Mouse (Mus musculus): ENCODE measurements around the gene Tada3.

The Tada3 gene

DNA sequence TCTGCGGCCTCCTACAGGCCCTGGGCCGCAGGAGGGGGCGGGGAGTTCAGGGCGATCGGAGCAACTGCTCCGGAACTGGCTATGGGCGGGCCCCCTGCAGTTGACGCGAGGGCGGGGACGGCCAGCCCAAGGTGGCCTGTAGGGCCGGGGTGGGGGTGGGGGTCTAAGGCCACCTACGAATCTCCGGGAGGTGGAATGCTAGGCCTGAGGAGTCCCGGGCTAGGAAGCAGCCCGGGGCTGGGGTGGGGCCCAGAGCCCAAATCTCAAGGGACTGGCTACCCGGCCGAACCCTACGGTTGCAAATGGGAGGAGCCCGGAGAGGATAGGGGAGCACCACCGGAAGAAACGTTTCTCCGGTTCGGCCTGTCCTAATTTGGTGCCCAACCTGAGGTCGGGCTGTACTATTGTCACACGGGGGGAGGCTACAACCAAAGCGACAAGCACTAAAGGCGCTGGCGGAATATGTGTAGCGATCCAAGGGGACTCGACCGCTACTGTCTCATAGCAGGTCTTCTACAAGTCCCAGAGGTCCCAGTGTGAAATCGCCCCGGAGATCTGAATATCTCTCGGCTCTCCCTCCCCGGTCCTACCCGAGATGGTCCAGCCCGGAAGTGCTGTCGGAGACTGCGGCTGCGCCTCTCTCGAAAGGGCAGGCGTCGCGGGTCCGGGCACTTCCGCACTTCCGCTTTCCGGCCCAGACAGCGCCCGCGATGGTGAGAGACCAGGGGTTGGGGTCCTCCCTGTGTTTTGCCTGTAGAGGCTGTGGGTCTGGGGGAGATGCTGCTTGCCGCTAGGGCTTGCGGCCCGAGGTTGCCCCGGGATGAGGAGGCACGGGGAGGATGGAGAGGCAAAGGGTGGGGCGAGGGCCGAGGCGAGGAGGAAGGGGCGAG is at the start of gene Tada3, which contains the start of gene Arpc4:
Tada3 (minus strand) TSS at position 388 of the 890 bp plus-strand sequence.
Arpc4 (plus strand) TSS at position 620 of the 890 bp plus-strand sequence.
- DNase-seq (ENCODE audit: low read depth in 1 of 2, low spot score in 2 of 2) = peak; percentile 82 to 89

DNA sequence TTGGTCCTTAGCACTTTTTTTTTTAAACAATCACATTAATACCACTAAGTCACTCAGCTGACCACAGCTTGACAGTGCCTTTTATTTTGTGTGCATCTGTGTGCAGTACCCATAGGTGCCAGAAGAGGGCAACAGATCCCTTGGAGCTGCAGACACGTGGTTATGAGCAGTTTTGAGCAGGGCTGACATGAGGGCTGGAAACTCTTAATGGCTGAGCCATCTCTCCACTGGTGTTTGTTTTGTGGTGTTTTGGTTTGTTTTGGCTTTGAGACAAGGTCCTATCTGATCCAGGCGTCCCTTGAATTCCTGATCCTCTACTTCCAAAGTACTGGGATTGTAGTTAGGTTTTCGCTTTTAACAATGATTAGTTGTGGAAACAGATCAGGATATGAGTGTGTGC is 49.7 kb upstream of the Tada3 start:
- peak in 1 of 2 experiments; percentile 65 for DNase-seq (ENCODE audit: low read depth in 1 of 2, low spot score in 2 of 2)

DNA sequence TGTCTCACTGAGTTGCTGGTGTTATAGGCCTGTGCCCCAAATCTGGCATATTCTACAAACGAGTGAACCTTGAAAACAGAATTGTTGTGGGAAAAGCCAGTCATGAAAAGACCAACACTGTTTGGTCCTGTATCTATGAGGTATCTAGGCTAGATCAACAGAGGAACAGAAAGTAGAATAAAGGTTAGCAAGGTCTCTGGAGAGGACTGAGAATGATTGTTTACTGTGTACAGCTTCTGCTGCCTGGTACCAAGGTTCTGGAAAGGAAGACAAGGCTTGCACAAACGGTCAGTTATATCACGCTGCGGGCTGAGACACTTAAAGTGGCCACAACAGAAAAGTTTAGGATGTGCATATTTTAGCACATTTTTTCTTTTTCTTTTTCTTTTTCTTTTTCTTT is 49.0 kb upstream of the Tada3 start:
- DNase-seq (ENCODE audit: low read depth in 1 of 2, low spot score in 2 of 2) = no peak

DNA sequence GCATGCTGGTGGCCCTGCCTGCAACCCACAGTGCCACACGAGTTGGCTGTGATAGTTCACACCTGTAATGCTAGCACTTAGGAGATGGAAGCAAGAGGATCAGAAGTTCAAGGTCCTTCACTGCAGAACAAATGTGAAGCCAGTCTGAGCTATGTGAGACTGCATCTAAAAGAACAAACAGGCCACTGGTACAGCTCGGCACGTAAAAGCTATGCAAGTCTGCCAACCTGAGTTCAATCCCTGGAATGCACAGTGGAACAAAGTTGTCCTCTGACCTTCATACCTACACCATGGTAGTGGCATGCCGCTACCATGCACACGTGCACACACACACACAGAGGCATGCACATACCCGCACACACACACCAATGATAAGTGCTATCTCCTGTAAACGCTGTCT is 46.5 kb upstream of the Tada3 start:
- DNase-seq (ENCODE audit: low read depth in 1 of 2, low spot score in 2 of 2) = no peak

DNA sequence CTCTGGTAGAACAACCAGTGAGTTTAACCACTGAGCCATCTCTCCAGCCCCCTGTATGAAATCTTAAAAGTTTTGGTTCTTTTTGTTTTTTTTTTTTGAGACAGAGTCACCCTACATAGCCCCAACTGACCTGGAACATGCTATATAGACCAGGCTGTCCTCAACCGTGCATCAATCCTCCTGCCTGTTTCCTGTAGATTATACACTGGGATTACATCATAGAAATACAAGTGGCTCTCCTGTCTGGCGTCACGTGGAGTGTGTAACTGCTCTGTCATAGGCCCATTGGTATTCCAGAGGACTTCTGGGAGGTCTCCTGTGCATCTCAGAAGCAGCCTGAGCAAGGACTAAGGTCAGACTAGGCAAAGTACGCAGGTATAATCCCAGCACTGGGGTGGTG is 45.3 kb upstream of the Tada3 start:
- no peak for DNase-seq (ENCODE audit: low read depth in 1 of 2, low spot score in 2 of 2)

DNA sequence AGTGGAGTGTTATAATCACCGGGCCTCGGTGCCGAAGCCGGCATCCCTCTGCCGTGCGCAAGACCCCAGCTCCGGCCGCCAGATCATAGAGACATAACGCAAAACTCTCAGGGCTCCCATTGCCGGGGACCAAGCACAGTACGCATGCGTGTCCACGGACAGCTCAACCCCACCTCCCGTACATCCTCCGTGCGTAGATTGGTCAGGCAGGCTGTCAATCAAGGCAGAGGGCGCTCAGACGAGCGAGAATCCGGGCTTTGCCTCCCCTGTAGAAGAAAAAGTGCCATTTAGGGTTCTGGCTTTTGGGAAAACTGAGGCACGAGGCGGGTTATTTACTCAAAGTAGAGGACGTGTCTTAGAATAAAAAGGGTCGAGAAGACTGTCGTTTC is 41.5 kb upstream of the Tada3 start, which contains the start of gene Rpusd3:
Rpusd3 (minus strand) TSS at position 142 of the 389 bp plus-strand sequence.
- DNase-seq (ENCODE audit: low read depth in 1 of 2, low spot score in 2 of 2) = peak; percentile 81 to 90

DNA sequence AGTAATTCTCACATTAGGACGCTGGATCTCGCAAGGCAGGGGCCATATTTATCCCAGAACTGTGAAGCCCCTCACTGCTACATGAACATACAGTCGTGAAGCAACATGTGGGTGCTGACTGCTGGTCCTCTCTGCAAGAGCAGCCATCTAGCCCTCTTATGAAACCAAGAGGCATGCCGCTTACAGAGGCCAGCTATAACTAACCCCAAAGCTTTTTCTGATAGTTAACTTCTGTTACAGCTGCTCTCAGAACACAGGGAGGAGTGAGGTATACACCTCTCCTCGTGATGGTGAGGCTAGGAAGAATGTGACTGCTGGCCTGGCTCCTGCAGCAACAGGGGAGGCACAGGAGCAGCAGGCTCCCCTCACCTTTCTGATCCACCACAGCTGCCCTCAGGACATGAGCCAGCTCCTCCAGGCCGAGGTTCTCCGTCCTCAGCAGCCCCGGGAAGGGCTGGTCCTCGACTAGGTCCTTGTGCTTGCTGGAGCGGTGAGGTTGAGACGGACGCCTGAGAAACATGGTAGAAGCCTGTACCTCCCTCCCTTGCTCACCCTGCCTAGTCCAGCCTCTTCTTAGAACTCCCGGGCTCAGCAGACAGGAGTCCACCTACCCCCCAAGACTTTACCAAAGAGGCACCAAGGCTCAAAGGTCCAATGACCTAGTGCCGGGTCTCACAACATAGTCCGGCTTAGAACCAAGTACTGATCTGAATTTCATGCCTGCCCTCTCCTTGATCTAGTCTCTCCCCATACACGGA is 40.9 kb upstream of the Tada3 start:
- DNase-seq (ENCODE audit: low read depth in 1 of 2, low spot score in 2 of 2) = no peak

DNA sequence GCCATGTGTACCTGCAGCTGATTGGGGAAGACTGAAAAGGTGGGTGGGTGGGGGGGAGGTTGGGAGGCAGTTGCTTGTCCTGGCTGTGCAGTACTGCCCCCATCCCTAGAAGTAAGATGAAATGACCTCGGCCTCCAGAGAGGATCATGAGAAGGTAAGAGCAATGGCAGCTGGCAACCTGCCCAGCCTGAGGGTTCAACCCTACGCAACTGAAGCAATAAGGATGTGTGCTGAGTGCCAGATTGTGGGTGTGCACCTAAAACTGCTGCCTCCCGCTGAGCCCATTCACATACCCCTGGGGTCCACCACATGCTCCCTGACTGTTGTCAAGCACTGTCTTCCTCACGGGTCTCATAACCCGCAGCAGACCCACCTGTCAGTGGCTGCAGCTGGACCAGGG is 38.7 kb upstream of the Tada3 start:
- no peak for DNase-seq (ENCODE audit: low read depth in 1 of 2, low spot score in 2 of 2)

DNA sequence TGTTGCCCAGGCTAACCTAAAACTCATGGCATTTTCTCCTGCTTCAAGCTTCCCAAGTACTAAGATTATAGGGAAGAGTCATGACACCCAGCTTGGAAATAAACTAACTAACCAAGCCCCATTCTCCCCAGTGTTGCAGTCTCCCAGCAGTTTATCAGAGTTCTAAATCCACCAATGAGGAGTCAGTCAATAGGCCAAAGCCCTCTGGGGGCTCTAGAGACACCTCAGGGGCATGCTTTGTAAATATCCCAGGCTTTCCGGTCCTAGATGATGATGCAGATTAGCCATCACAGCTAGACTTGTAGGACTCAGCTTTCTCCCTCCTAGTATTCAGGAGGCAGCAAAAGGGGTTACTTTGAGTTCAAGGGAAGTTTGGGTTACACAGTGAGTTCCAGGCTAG is 32.3 kb upstream of the Tada3 start:
- DNase-seq (ENCODE audit: low read depth in 1 of 2, low spot score in 2 of 2) = no peak

DNA sequence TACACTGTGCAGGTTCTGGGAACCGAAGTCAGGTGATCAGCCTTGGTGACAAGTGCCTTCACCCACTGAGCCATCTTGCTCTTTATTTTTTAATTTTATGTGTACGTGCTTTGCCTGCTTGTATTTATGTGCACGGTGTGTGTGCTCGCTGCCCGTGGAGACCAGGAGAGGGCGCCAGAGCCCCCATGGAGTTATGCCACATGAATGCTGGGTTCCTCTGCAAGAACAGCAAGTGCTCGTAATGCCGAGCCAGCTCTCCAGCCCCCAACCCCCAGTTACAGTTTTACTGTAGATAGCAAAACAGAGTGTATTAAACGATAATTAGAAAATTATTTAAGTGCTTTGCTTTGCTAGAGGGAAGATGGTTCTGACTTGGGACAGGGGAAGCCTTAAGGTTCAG is 29.0 kb upstream of the Tada3 start:
- no peak for DNase-seq (ENCODE audit: low read depth in 1 of 2, low spot score in 2 of 2)

DNA sequence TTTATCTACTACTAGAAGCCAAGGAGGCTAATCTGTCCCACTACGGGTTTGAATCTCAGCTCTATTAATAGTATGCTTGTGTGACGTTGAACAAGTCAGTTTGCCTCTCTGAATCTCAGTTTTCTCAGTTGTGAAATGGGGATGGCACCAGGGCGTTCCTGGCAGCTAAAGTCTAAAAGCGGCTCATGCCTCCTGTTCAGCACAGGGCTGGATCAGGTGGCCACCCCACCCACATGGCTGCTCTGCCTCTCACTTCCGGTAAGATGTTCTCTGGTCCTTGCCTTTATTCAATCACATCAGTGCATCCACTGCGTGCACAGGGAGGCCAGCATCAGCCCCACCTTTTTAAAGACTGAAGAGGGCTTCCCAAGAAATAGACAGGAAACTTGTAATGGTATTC is 27.8 kb upstream of the Tada3 start:
- DNase-seq (ENCODE audit: low read depth in 1 of 2, low spot score in 2 of 2) = no peak

DNA sequence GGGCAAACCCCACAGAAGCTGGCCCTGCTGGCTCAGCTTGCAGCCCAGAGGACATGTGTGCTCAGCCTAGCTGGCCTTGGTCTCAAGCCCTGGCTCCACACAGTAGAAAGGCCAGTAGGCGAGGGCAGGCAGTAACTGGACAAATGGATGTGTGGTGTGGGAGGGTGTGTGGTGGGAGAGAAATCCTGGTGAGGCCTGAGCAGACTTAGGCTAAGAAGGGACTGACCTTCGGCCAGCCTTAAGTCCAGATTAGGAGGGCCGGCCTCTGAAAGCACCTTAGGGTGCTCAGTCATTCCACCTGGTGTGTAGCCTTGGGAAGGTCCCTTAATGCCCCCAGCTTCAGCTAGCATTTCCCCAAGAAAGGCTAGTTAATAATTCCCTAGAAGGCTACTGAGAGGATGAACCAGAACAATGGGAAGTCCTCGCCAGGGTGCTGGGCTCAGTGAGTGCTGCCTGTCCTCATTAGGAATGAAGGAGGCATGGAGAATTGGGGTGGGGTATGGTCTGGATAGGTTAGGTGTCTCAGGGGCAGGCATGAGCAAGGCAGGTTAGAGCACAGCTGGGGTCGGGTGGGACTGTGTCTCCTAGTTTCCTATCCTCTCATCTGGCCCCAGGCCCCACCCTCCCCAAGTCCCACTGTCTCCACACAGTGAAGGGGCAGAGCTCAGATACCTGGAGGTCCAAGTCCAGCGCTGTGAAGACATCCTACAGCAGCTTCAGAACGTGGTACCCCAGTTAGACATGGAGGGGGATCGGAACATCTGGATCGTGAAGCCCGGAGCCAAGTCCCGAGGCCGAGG is 27.2 kb upstream of the Tada3 start:
- DNase-seq (ENCODE audit: low read depth in 1 of 2, low spot score in 2 of 2) = no peak

DNA sequence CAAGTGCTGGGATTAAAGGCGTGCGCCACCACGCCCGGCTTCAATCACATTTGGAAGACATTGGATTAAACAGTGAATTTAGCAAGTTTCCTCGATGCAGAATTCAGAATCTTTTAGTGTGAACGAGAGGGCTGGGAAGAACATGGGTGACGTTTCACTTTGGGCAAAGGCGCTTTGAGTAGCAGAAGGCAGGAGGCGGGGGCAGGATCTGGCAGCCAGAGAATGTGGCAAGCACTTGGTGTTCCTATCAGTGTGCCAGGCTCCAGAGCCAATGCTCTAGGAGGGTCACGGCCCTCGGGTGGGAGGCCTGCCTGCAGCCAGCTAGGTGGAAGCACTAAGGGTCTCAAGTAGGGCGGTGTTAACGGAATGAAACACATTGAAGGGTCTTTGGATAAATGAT is 24.4 kb upstream of the Tada3 start:
- DNase-seq (ENCODE audit: low read depth in 1 of 2, low spot score in 2 of 2) = no peak

DNA sequence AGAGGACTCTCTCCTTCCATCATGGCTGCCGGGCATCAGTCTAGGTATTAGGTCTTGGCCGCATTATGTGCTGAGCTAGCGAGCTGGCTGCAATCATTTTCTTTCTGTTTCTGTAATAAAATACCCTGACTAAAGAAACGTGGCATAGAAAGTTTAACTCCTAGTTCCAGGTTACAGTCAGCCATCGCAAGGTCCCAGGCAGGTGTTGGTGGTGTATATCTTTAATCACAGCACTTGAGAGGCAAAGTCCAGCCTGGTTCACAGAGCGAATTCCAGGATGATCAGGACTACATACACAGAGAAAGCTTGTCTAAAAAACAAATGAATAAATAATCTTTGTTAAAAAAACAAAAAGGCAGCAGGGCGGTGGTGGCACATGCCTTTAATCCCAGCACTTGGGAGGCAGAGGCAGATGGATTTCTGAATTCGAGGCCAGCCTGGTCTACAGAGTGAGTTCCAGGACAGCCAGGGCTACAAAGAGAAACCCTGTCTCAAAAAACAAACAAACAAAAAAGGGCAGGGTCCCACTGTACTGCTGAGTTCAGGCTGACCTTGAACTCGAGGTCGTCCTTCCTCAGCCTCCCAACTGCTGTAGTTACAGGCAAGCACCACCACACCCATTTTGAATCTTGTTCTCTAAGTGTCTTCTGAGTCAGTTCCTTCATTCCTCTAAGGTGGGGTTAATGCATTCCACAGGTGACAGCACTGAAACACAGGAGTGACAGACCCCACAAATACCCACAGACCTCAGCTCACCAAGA is 18.8 kb upstream of the Tada3 start:
- no peak for DNase-seq (ENCODE audit: low read depth in 1 of 2, low spot score in 2 of 2)

DNA sequence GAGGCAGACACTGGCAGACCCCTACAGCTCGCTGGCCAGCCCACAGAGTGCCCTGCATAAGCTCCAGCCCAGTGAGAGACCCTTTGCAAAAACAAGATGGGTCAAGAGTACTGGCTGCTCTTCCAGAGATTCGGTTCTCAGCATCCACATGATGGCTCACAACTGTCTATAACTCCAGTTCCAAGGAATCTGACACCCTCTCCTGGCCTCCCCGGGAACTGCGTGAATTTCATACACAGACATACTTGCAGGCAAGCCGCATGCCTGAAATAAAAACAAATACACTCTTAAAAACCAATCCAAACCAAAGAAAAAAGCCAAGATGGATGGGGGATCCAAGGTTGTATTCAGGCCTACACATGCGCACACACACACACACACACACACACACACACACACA is 17.8 kb upstream of the Tada3 start:
- DNase-seq (ENCODE audit: low read depth in 1 of 2, low spot score in 2 of 2) = no peak

DNA sequence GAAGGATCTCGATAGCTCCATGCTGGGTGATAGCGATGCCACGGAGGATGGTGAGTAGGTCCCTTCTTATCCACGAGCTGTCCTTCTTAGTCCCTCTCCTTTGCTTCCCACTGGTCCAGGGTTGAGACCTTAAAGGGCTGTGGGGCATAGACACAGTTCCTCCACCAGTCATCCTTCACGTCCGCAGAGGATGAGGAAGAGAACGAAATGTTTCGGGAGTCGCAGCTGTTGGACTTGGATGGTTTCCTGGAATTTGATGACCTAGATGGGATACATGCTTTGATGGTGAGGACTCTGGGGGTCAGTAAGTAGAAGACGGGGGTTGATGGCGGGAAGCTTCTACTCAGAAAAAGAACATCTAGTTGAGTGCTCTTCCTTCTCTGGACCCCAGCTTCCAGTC is 17.1 kb upstream of the Tada3 start:
- no peak for DNase-seq (ENCODE audit: low read depth in 1 of 2, low spot score in 2 of 2)

DNA sequence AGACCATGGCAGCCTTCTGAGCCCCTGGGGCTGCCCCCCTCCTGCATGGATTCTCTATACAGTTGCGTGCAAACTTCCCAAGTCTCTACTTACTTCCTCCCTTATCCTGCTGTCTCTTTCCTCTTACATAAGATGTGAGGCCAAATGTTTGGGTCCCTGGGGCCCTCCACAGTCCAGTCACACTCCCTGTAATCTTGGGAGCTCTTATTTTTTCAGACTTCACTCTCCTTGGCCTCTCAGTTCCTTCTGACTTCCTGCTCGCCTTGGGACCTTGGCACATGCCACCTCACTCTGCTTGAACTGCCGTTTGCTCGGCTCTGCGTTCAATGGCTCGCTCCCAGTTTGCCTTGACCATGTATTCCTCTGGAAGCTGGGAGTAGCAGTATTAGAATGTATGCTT is 16.3 kb upstream of the Tada3 start:
- no peak for DNase-seq (ENCODE audit: low read depth in 1 of 2, low spot score in 2 of 2)

DNA sequence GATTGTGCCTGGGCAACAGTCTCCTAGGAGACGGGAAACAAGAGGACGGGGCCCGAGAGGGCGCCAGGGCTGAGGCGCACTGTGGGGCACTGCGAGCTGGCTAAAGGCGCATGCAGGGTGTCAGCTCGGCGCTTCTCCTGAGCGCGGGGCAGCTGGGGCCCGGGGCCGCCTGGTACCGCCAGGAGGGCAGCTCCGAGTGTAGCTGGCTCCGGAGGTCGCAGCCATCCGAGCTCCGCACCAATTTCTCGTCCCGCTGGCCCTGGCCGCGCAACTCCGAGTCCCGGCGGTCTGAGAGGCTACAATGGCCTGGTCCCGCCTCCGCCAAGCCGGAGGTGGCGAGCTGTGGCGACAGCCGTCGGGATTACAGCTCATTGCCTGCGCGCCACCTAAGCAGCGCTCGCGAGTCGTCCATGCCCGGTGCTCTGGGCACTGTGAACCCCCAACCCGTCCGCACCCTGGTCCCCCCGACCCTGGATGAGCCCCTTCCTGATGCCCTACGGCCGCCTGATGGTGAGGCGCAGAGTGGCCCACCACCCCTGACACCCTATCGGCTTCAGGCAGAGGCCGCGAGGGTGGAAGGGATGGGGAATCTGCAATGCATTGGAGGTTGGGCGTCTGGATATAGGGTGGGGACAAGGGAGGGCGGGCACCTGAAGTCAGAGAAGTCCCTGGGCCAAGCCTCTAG is 14.8 kb upstream of the Tada3 start:
- no peak for DNase-seq (ENCODE audit: low read depth in 1 of 2, low spot score in 2 of 2)

DNA sequence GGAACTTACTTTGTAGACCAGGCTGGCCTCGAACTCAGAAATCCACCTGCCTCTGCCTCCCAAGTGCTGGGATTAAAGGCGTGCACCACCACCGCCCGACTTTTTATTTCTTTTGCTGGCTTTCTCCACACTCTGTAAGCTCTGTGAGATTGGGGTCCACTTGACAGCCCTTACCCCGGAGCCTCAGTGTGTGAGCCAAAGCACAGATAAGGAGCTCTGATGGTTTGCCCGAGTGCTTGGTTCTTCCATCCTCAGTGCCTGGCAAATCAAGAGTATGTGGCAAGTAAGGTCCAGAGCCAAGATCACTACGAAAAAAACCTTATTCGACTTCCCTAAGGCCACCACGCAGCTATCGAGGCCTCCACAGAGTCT is 14.3 kb upstream of the Tada3 start:
- no peak for DNase-seq (ENCODE audit: low read depth in 1 of 2, low spot score in 2 of 2)

DNA sequence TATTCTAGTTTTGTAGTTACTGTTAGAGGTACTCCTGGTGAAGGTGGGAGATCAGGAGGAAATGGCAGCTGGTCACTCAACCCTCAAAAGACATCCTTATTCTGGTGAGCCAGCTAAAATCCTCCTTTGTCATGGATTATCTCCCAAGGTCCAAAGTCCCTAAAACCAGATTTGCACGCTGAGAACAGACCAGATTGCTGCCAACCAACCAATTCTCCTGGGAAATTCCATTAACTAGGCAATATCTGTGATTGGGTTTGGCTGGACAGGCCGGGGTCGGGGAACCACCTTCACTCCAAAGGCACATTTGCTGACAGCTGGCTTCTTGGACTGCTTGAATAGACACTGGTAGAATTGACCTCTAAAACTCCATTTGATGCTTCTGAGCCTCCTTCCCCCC is 13.0 kb upstream of the Tada3 start:
- DNase-seq (ENCODE audit: low read depth in 1 of 2, low spot score in 2 of 2) = no peak
